Mouse (Mus musculus): Measurements from ENCODE around the gene Sim2. TPM values are rescaled to one million over a fixed set of nuclear protein-coding genes. Genes with fewer than 3 reads are reported as not detected.
A peak's percentile ranks its signal among the peaks of the same experiment; 100 is the strongest.

Sim2 gene
- polyA plus RNA-seq, 1 experiment = 0.05 TPM

- DNase-seq = no peak
- no peak overlapping the region for H3K27ac ChIP-seq (ENCODE audit: insufficient read depth, low read length)
- no peaks in the 10 kb centered on the region for H3K27me3 ChIP-seq (ENCODE audit: control insufficient read depth, insufficient read depth, low read length)
- no peak overlapping the region for H3K4me3 ChIP-seq (replicated peaks; ENCODE audit: insufficient read depth, low read depth, low read length)
- TF ChIP-seq POLR2A (IDR thresholded peaks at IDR 0.05; ENCODE audit: borderline replicate concordance, insufficient read depth, low read length) = no peak
- TF ChIP-seq CTCF (IDR thresholded peaks at IDR 0.05; ENCODE audit: borderline replicate concordance, insufficient read depth, low read depth, low read length) = no peak
- WGBS = 66% methylated on average over 10 of the region's 10 CpGs
- peaks cover 3% of the 10 kb centered on the region for H3K4me1 ChIP-seq (ENCODE audit: control insufficient read depth, insufficient read depth, low read length)
These were observed 58.6 kb downstream of the Sim2 start for GRCm38 (mm10) chr16:94143325-94143724.

DNA sequence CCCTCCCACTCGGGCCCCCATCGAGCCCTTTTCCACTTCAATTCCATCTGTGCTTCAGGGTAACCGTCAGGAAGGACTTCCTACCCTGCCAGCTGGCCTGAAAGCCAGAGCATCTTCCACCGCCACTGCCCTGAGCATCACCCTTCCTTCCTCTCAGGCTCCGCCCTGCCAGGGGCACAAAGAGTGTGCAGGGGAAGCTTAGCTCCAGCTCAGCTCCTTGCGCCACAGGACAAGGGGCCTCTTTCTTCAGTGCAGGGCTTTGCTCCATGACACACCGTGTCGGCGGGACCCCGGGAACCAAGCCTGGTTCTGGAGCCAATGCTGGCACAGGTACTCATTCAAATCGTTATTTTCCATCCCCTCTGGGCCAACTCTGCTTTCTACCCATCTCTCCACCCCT is 63.4 kb downstream of the Sim2 start:
- Histone ChIP-seq H3K27ac (ENCODE audit: insufficient read depth, low read length) (no peak overlapping the region), H3K27me3 (ENCODE audit: control insufficient read depth, insufficient read depth, low read length) (no peaks in the 10 kb centered on the region), H3K4me3 (replicated peaks; ENCODE audit: insufficient read depth, low read depth, low read length) (no peak overlapping the region), H3K4me1 (ENCODE audit: control insufficient read depth, insufficient read depth, low read length) (peaks cover 11% of the 10 kb centered on the region)
- 20% methylated on average over 11 of the region's 11 CpGs for WGBS
- TF ChIP-seq CTCF (IDR thresholded peaks at IDR 0.05; ENCODE audit: borderline replicate concordance, insufficient read depth, low read depth, low read length) (no peak), POLR2A (IDR thresholded peaks at IDR 0.05; ENCODE audit: borderline replicate concordance, insufficient read depth, low read length) (no peak)
- peak; percentile 38 to 44 for DNase-seq

DNA sequence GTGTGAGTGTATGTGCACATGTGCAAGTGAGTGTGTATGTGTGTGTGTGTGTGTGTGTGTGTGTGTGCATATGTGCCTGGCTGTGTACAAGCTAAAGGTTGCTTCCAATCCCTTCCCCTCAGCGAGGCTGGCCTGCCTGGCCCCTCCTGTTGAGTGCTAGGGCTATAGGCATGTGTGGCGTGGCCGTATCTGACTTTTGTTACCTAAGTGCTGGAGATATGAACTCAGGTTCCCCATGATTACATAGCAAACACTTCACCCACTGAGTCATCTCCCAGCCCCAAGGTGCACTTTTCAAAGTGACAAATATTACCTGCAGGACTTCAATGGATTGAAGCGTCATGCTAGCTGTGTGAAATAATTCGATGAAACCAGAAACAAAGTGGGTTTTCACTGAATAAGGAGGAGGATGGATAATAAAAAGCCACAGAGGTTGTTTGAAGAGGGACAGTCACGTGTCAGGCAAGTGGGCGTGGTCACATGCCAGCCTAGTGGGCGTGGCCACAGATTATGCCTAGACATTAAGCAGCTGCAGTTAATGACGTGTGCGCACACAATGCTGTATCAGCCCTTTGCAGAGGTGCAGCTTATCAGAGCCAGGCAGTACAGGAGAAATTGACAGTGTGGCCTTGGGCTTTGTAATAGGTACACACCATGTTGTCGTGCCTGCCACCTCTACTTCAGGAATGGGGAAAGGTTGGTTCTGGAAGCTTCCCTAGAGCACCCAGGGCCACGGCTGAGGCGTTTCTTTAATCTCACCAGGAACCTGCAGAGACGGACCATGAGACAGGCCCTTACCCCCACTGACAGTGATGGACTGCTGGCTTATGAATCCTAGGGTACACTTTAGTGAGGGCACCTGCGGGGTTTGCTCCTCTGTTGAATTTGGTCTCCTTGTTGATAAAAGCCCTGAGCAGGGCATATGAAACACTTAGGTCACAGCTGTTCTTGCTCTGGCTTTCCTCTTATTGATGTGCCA is 65.7 kb downstream of the Sim2 start:
- no peak for DNase-seq
- H3K4me3 ChIP-seq (replicated peaks; ENCODE audit: insufficient read depth, low read depth, low read length) = no peak overlapping the region
- H3K27me3 ChIP-seq (ENCODE audit: control insufficient read depth, insufficient read depth, low read length) = no peaks in the 10 kb centered on the region
- 93% methylated on average over 15 of the region's 15 CpGs for WGBS
- TF ChIP-seq POLR2A (IDR thresholded peaks at IDR 0.05; ENCODE audit: borderline replicate concordance, insufficient read depth, low read length) = no peak
- no peak for TF ChIP-seq CTCF (IDR thresholded peaks at IDR 0.05; ENCODE audit: borderline replicate concordance, insufficient read depth, low read depth, low read length)
- H3K4me1 ChIP-seq (ENCODE audit: control insufficient read depth, insufficient read depth, low read length) = peaks cover 22% of the 10 kb centered on the region
- H3K27ac ChIP-seq (ENCODE audit: insufficient read depth, low read length) = no peak overlapping the region

DNA sequence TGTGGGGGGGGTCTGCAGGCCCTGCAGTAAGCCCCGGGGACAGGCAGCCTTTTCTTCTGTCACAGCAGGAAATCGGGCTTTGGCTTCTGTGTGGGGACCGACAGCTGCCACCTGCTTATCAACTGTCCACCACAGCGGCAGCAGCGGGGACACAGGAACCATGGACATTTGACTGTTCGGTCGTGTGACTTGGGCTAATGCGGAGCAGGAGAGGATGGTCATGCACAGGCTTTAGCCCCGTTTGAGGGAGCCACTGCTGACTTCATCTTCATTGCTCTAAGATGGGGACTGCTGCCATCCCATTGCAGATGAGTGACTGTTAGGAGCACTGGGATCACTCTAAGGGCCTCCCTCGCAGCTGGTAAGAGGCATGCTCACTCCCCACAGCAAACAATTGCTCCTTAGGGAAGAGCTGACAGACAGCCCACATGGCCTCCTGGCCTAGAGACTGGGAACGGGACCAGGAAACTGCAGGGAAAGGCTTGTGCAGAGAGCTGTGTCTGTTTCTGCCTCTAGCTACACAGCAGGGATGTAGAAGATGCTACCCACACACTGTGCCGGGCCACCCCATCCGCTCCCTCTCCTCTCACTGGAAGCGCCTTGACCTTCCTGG is 70.4 kb downstream of the Sim2 start:
- H3K4me1 ChIP-seq (ENCODE audit: control insufficient read depth, insufficient read depth, low read length) = peaks cover 16% of the 10 kb centered on the region
- H3K4me3 ChIP-seq (replicated peaks; ENCODE audit: insufficient read depth, low read depth, low read length) = no peak overlapping the region
- DNase-seq = peak; percentile 79 to 85
- 6% methylated on average over 14 of the region's 14 CpGs for WGBS
- no peak for TF ChIP-seq CTCF (IDR thresholded peaks at IDR 0.05; ENCODE audit: borderline replicate concordance, insufficient read depth, low read depth, low read length)
- no peak for TF ChIP-seq POLR2A (IDR thresholded peaks at IDR 0.05; ENCODE audit: borderline replicate concordance, insufficient read depth, low read length)
- H3K27ac ChIP-seq (ENCODE audit: insufficient read depth, low read length) = no peak overlapping the region
- no peaks in the 10 kb centered on the region; the same call in 1 of the 2 replicates for H3K27me3 ChIP-seq (ENCODE audit: control insufficient read depth, insufficient read depth, low read length)

DNA sequence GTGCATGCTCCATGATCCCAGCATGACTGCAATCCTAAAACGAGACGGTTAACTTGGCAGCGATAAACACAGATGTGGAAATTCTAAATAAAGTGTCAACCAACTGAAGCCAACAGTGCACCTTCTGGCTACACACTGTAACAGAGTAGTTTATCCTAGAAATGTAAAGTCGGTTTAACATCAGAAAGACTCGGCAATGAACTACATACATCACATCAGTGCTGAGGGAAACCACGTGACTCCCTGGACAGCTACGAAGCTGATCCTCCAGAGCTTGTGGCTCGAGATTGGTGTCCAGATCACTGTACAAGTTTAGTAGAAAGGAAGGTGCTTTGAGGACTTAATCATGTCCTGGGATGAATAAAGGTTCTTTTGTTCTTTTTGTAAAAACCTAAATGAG is 73.1 kb downstream of the Sim2 start:
- H3K27me3 ChIP-seq (ENCODE audit: control insufficient read depth, insufficient read depth, low read length) = no peaks in the 10 kb centered on the region; the same call in 1 of the 2 replicates
- H3K4me3 ChIP-seq (replicated peaks; ENCODE audit: insufficient read depth, low read depth, low read length) = no peak overlapping the region
- no peak for TF ChIP-seq POLR2A (IDR thresholded peaks at IDR 0.05; ENCODE audit: borderline replicate concordance, insufficient read depth, low read length)
- no peak for DNase-seq
- H3K27ac ChIP-seq (ENCODE audit: insufficient read depth, low read length) = no peak overlapping the region
- WGBS = 74% methylated on average over 8 of the region's 8 CpGs
- H3K4me1 ChIP-seq (ENCODE audit: control insufficient read depth, insufficient read depth, low read length) = peaks cover 25% of the 10 kb centered on the region

- no peak for DNase-seq
- TF ChIP-seq CTCF (IDR thresholded peaks at IDR 0.05; ENCODE audit: borderline replicate concordance, insufficient read depth, low read depth, low read length) (no peak), POLR2A (IDR thresholded peaks at IDR 0.05; ENCODE audit: borderline replicate concordance, insufficient read depth, low read length) (no peak)
- Histone ChIP-seq H3K4me3 (replicated peaks; ENCODE audit: insufficient read depth, low read depth, low read length) (no peak overlapping the region), H3K27ac (ENCODE audit: insufficient read depth, low read length) (no peak overlapping the region), H3K27me3 (ENCODE audit: control insufficient read depth, insufficient read depth, low read length) (no peaks in the 10 kb centered on the region; the same call in 1 of the 2 replicates), H3K4me1 (ENCODE audit: control insufficient read depth, insufficient read depth, low read length) (peaks cover 17% of the 10 kb centered on the region)
- WGBS = 74% methylated on average over 6 of the region's 6 CpGs
These were observed 77.3 kb downstream of the Sim2 start for GRCm38 (mm10) chr16:94162000-94162399.

DNA sequence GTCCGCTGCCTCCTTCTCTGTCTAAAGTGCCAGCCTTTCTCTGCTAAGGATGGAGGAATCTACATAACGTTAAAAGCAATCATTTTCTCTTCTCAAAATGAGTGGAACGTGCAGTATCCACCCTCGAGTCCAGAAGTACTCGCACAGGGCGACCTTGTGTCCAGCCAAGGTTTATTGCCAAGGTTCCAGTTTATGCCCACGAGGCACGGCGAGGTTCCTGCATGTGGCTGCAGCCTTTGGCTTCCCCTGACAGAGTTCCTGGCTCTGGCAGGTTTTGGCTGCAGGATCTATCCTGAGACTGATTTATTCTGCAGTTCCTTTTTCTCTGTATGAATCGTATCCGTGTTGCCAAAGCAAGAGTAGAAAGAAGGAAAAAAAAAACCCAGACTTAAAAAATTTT is 78.3 kb downstream of the Sim2 start:
- H3K4me1 ChIP-seq (ENCODE audit: control insufficient read depth, insufficient read depth, low read length) = peaks cover 17% of the 10 kb centered on the region
- 24% methylated on average over 11 of the region's 11 CpGs for WGBS
- DNase-seq = peak; percentile 43 to 65

More for the DNA sequence above, 78.3 kb downstream of the Sim2 start:
- Histone ChIP-seq H3K27me3 (ENCODE audit: control insufficient read depth, insufficient read depth, low read length) (no peaks in the 10 kb centered on the region), H3K27ac (ENCODE audit: insufficient read depth, low read length) (no peak overlapping the region), H3K4me3 (replicated peaks; ENCODE audit: insufficient read depth, low read depth, low read length) (no peak overlapping the region)
- TF ChIP-seq CTCF (IDR thresholded peaks at IDR 0.05; ENCODE audit: borderline replicate concordance, insufficient read depth, low read depth, low read length) (no peak), POLR2A (IDR thresholded peaks at IDR 0.05; ENCODE audit: borderline replicate concordance, insufficient read depth, low read length) (no peak)
